Mouse (Mus musculus) bone marrow macrophage, adult 2 months (primary cell): ENCODE measurements around the gene Nmbr. TPM values are rescaled to one million over a fixed set of nuclear protein-coding genes. Genes with fewer than 3 reads are reported as not detected.
A peak's percentile ranks its signal among the peaks of the same experiment; 100 is the strongest.

ENCODE experiments used
- H3K27ac ChIP-seq: 2 replicates; pipeline ENCODE4 v1.5.1; 2012; ENCODE audit warnings: low read depth, low read length; ENCODE audit not compliant: insufficient read depth
- H3K4me1 ChIP-seq: 2 replicates; pipeline ENCODE4 v1.6.1; 2012; ENCODE audit warnings: low read length; ENCODE audit not compliant: control insufficient read depth, insufficient read depth
- H3K4me3 ChIP-seq: 2 replicates; pipeline ENCODE4 v1.5.1; 2012; ENCODE audit warnings: mild to moderate bottlenecking, low read length, moderate library complexity; ENCODE audit not compliant: insufficient read depth
- CTCF ChIP-seq: IDR thresholded peaks from 2 replicates; pipeline ENCODE4 v1.5.1; 2012; ENCODE audit warnings: low read depth, mild to moderate bottlenecking, low read length, moderate library complexity
- POLR2A ChIP-seq: IDR thresholded peaks from 2 replicates; pipeline ENCODE4 v1.6.1; 2012; ENCODE audit warnings: mild to moderate bottlenecking, low read depth, low read length, borderline replicate concordance
- polyA plus RNA-seq: library from polyadenylated mRNA; stranded (reverse); fragments of >200 nt; gene quantifications from 2 replicates; pipeline ENCODE4 v1.2.4, GENCODE M21; 2012; ENCODE audit not compliant: missing spikeins, insufficient read depth, insufficient read length

The Nmbr gene
- polyA plus RNA-seq, result not detected in 2 replicates

GRCm38 (mm10) chr10:14705072-14706066, at the start of gene Nmbr, which contains the start of gene Vta1:
TSS of gene Nmbr (plus strand) at chr10:14705591.
TSS of gene Vta1 (minus strand) at chr10:14705560.
- H3K27ac ChIP-seq, result peak within 1 kb of the TSS; percentile 42
- TF ChIP-seq POLR2A (no peak), CTCF (peak; percentile 86)

GRCm38 (mm10) chr10:14660875-14661274, 44.5 kb upstream of the Nmbr start:
- no peak for TF ChIP-seq CTCF
- no peak for TF ChIP-seq POLR2A
- no peaks in the 10 kb centered on the region for H3K4me1 ChIP-seq
- no peak overlapping the region for H3K4me3 ChIP-seq
- no peak overlapping the region for H3K27ac ChIP-seq

More at GRCm38 (mm10) chr10:14705072-14706066, at the start of gene Nmbr, which contains the start of gene Vta1:
- Histone ChIP-seq H3K4me3 (peak within 1 kb of the TSS; percentile 98), H3K4me1 (peaks cover 10% of the 10 kb centered on the region)

GRCm38 (mm10) chr10:14666147-14666546, 39.2 kb upstream of the Nmbr start:
- no peaks in the 10 kb centered on the region for H3K4me1 ChIP-seq
- H3K27ac ChIP-seq, result no peak overlapping the region
- TF ChIP-seq POLR2A, result no peak
- no peak for TF ChIP-seq CTCF
- H3K4me3 ChIP-seq, result no peak overlapping the region

GRCm38 (mm10) chr10:14685663-14686062, 19.7 kb upstream of the Nmbr start:
- H3K27ac ChIP-seq, result no peak overlapping the region
- TF ChIP-seq CTCF, result no peak
- TF ChIP-seq POLR2A, result no peak
- no peak overlapping the region for H3K4me3 ChIP-seq
- H3K4me1 ChIP-seq, result no peaks in the 10 kb centered on the region; the same call in 1 of the 2 replicates

- Histone ChIP-seq H3K27ac (no peak overlapping the region), H3K4me3 (no peak overlapping the region), H3K4me1 (no peaks in the 10 kb centered on the region; the same call in 1 of the 2 replicates)
- TF ChIP-seq CTCF (no peak), POLR2A (no peak)
Measured at GRCm38 (mm10) chr10:14688785-14689442, 16.5 kb upstream of the Nmbr start.

- TF ChIP-seq CTCF (no peak), POLR2A (no peak)
- Histone ChIP-seq H3K27ac (no peak overlapping the region), H3K4me3 (no peak overlapping the region), H3K4me1 (no peaks in the 10 kb centered on the region; the same call in 1 of the 2 replicates)
Measured at GRCm38 (mm10) chr10:14690349-14690748, 15.0 kb upstream of the Nmbr start.

- TF ChIP-seq CTCF, result no peak
- no peak for TF ChIP-seq POLR2A
- H3K4me3 ChIP-seq, result no peak overlapping the region
- H3K4me1 ChIP-seq, result peaks cover 10% of the 10 kb centered on the region
- no peak overlapping the region for H3K27ac ChIP-seq
Measured at GRCm38 (mm10) chr10:14703239-14703638, 2.2 kb upstream of the Nmbr start.

- Histone ChIP-seq H3K4me1 (peaks cover 10% of the 10 kb centered on the region), H3K27ac (no peak overlapping the region), H3K4me3 (peak overlapping the region; percentile 98)
- TF ChIP-seq CTCF, result no peak
- no peak for TF ChIP-seq POLR2A
Measured at GRCm38 (mm10) chr10:14703830-14704420, 1.5 kb upstream of the Nmbr start.

- Histone ChIP-seq H3K27ac (no peak within 1 kb of the TSS), H3K4me1 (no peaks in the 10 kb centered on the region), H3K4me3 (no peak within 1 kb of the TSS)
- no peak for TF ChIP-seq POLR2A
- TF ChIP-seq CTCF, result no peak
Measured at GRCm38 (mm10) chr10:14718114-14718513, 12.7 kb downstream of the Nmbr start, which contains the start of gene Gje1. TSS of gene Gje1 (minus strand) at chr10:14718214.

GRCm38 (mm10) chr10:14725671-14726070, 20.3 kb downstream of the Nmbr start:
- H3K27ac ChIP-seq, result no peak overlapping the region
- TF ChIP-seq CTCF (no peak), POLR2A (no peak)
- no peaks in the 10 kb centered on the region for H3K4me1 ChIP-seq
- no peak overlapping the region for H3K4me3 ChIP-seq
